Mouse (Mus musculus): ENCODE data around the gene Itga6. TPM values are rescaled to one million over a fixed set of nuclear protein-coding genes. Genes with fewer than 3 reads are reported as not detected.
"Not testable (repeated sequence)": the region's sequence is repeated elsewhere in the genome, so short reads cannot be mapped to it uniquely, and the experiment has no call there.

Gene Itga6
- total and polyA plus RNA-seq, 3 experiments = 31.8 to 65.8 (median 45.3) TPM

DNA sequence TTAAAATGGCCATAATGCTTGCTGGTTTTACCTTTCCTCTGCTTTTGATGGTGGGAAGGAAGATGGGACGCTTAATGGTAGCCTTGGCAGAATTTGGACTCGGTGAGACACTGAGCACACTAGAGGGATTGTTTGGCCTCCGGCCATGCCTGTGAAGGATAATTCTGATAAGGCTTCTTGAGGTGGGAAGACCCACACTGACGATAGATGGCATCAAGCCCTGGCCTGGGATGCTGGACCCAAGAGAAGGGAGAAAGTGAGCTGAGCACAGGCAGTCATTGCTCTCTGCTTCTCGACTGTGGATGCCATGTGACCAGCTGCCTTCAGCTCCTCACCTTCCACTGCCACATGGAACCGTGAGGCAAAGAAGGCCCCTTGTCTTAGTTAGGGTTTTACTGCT, 99.5 kb downstream of the Itga6 start:
- no peak overlapping the region for H3K4me3 ChIP-seq
- H3K4me1 ChIP-seq (ENCODE audit: control insufficient read depth, insufficient read depth, low read length) = peaks cover 2% of the 10 kb centered on the region; the same call in 1 of the 2 replicates
- no peaks in the 10 kb centered on the region for H3K79me2 ChIP-seq (replicated peaks; ENCODE audit: control insufficient read depth, insufficient read depth, low read length)
- WGBS = 65% methylated on average over 6 of the region's 6 CpGs
- no peak for TF ChIP-seq CTCF (IDR thresholded peaks at IDR 0.05)
- no peak for TF ChIP-seq POLR2A (IDR thresholded peaks at IDR 0.05; ENCODE audit: insufficient read depth, low read depth, low read length)
- no peak for TF ChIP-seq EP300 (IDR thresholded peaks at IDR 0.05; ENCODE audit: insufficient read depth, low read depth, low read length)
- H3K27ac ChIP-seq = no peak overlapping the region
- DNase-seq = no peak
- intact Hi-C loops (cut with DNase I) = no loop called here
- peaks cover 2% of the 10 kb centered on the region for H3K36me3 ChIP-seq (ENCODE audit: control insufficient read depth, insufficient read depth, low read length)
- H3K27me3 ChIP-seq (ENCODE audit: control insufficient read depth, insufficient read depth, low read length) = no peaks in the 10 kb centered on the region
- H3K9ac ChIP-seq (ENCODE audit: low read depth, low read length) = no peak overlapping the region

- H3K4me3 ChIP-seq; H3K27ac ChIP-seq; H3K9ac ChIP-seq (ENCODE audit: low read depth, low read length); H3K36me3 ChIP-seq (ENCODE audit: control insufficient read depth, insufficient read depth, low read length); H3K27me3 ChIP-seq (ENCODE audit: control insufficient read depth, insufficient read depth, low read length); H3K4me1 ChIP-seq (ENCODE audit: control insufficient read depth, insufficient read depth, low read length); H3K79me2 ChIP-seq (replicated peaks; ENCODE audit: control insufficient read depth, insufficient read depth, low read length): not testable (repeated sequence)
- peak; percentile 62 for TF ChIP-seq CTCF (IDR thresholded peaks at IDR 0.05)
- intact Hi-C loops (cut with DNase I) = loop anchor here (2.0 kb wide), 1 partner anchor 103 kb away; no protein-coding TSS in a partner anchor
- peak; percentile 46 to 67 for DNase-seq
- WGBS = 9% methylated on average over 7 of the region's 8 CpGs
Measured at GRCm38 (mm10) chr2:71852161-71852560, 106.7 kb downstream of the Itga6 start.

GRCm38 (mm10) chr2:71855076-71855475, 109.7 kb downstream of the Itga6 start:
- Histone ChIP-seq H3K36me3 (ENCODE audit: control insufficient read depth, insufficient read depth, low read length) (no peaks in the 10 kb centered on the region; the same call in 1 of the 2 replicates), H3K4me3 (no peak overlapping the region), H3K79me2 (replicated peaks; ENCODE audit: control insufficient read depth, insufficient read depth, low read length) (no peaks in the 10 kb centered on the region), H3K27me3 (ENCODE audit: control insufficient read depth, insufficient read depth, low read length) (no peaks in the 10 kb centered on the region), H3K9ac (ENCODE audit: low read depth, low read length) (no peak overlapping the region), H3K4me1 (ENCODE audit: control insufficient read depth, insufficient read depth, low read length) (no peaks in the 10 kb centered on the region), H3K27ac (no peak overlapping the region)
- DNase-seq = no peak
- intact Hi-C loops (cut with DNase I) = no loop called here
- TF ChIP-seq POLR2A (IDR thresholded peaks at IDR 0.05; ENCODE audit: insufficient read depth, low read depth, low read length) (no peak), EP300 (IDR thresholded peaks at IDR 0.05; ENCODE audit: insufficient read depth, low read depth, low read length) (no peak), CTCF (IDR thresholded peaks at IDR 0.05) (no peak)
- 88% methylated on average over 5 of the region's 5 CpGs for WGBS

- intact Hi-C loops (cut with DNase I) = no loop called here
- WGBS = 75% methylated on average over 5 of the region's 5 CpGs
Measured at GRCm38 (mm10) chr2:71863531-71864173, 118.2 kb downstream of the Itga6 start.

DNA sequence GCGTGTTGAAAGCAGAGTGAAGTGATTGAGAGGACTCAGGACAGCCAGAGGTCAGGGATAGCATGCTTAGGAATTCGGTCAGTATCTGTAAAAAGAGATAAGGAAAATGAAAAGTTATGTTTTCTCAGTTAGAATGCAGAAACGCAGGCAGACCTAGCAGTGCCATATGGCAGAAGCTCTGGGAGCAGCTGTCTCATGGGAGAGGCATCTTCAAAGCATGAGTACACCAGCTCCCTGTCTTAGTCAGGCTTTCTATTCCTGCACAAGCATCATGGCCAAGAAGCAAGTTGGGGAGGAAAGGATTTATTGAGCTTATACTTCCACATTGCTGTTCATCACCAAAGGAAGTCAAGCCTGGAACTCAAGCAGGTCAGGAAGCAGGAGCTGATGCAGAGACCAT, 119.6 kb downstream of the Itga6 start:
- no peak for DNase-seq
- no peak overlapping the region for H3K4me3 ChIP-seq
- peaks cover 15% of the 10 kb centered on the region for H3K4me1 ChIP-seq (ENCODE audit: control insufficient read depth, insufficient read depth, low read length)
- H3K27me3 ChIP-seq (ENCODE audit: control insufficient read depth, insufficient read depth, low read length) = no peaks in the 10 kb centered on the region
- TF ChIP-seq POLR2A (IDR thresholded peaks at IDR 0.05; ENCODE audit: insufficient read depth, low read depth, low read length) (no peak), CTCF (IDR thresholded peaks at IDR 0.05) (no peak), EP300 (IDR thresholded peaks at IDR 0.05; ENCODE audit: insufficient read depth, low read depth, low read length) (no peak)
- H3K9ac ChIP-seq (ENCODE audit: low read depth, low read length) = no peak overlapping the region
- H3K36me3 ChIP-seq (ENCODE audit: control insufficient read depth, insufficient read depth, low read length) = peaks cover 9% of the 10 kb centered on the region
- 25% methylated on average over 3 of the region's 3 CpGs for WGBS
- intact Hi-C loops (cut with DNase I) = no loop called here
- no peak overlapping the region for H3K27ac ChIP-seq
- no peaks in the 10 kb centered on the region for H3K79me2 ChIP-seq (replicated peaks; ENCODE audit: control insufficient read depth, insufficient read depth, low read length)

More at GRCm38 (mm10) chr2:71863531-71864173, 118.2 kb downstream of the Itga6 start:
- Histone ChIP-seq H3K4me1 (ENCODE audit: control insufficient read depth, insufficient read depth, low read length) (peaks cover 14% of the 10 kb centered on the region), H3K4me3 (no peak overlapping the region), H3K79me2 (replicated peaks; ENCODE audit: control insufficient read depth, insufficient read depth, low read length) (no peaks in the 10 kb centered on the region), H3K9ac (ENCODE audit: low read depth, low read length) (no peak overlapping the region), H3K27ac (no peak overlapping the region), H3K36me3 (ENCODE audit: control insufficient read depth, insufficient read depth, low read length) (peaks cover 9% of the 10 kb centered on the region), H3K27me3 (ENCODE audit: control insufficient read depth, insufficient read depth, low read length) (no peaks in the 10 kb centered on the region)
- no peak for TF ChIP-seq CTCF (IDR thresholded peaks at IDR 0.05)
- TF ChIP-seq EP300 (IDR thresholded peaks at IDR 0.05; ENCODE audit: insufficient read depth, low read depth, low read length) = no peak
- no peak for TF ChIP-seq POLR2A (IDR thresholded peaks at IDR 0.05; ENCODE audit: insufficient read depth, low read depth, low read length)
- no peak for DNase-seq

GRCm38 (mm10) chr2:71865935-71866334, 120.5 kb downstream of the Itga6 start:
- Histone ChIP-seq H3K4me3 (no peak overlapping the region), H3K36me3 (ENCODE audit: control insufficient read depth, insufficient read depth, low read length) (peaks cover 9% of the 10 kb centered on the region), H3K27ac (peak overlapping the region; percentile 80; the same call in 1 of the 2 replicates), H3K4me1 (ENCODE audit: control insufficient read depth, insufficient read depth, low read length) (peaks cover 15% of the 10 kb centered on the region), H3K9ac (ENCODE audit: low read depth, low read length) (no peak overlapping the region), H3K27me3 (ENCODE audit: control insufficient read depth, insufficient read depth, low read length) (no peaks in the 10 kb centered on the region), H3K79me2 (replicated peaks; ENCODE audit: control insufficient read depth, insufficient read depth, low read length) (no peaks in the 10 kb centered on the region)
- 48% methylated on average over 3 of the region's 3 CpGs for WGBS
- DNase-seq = no peak
- TF ChIP-seq CTCF (IDR thresholded peaks at IDR 0.05) = no peak
- TF ChIP-seq EP300 (IDR thresholded peaks at IDR 0.05; ENCODE audit: insufficient read depth, low read depth, low read length) = no peak
- intact Hi-C loops (cut with DNase I) = no loop called here

Data from heart, adult 2 months (tissue).